ENCODE assay signal across 8 mouse cellular contexts in genomic region chr15:31536051-31536737, GRCm38 (mm10). TPM values are rescaled to one million over a fixed set of nuclear protein-coding genes. Genes with fewer than 3 reads are reported as not detected.
DNase-seq lines count a peak whose midpoint lies in the region; ATAC-seq and TF ChIP-seq lines count a peak whose summit lies in the region.
"Had no signal": no experiment of that assay in that cellular context is flagged by ENCODE, and none has a peak within 500 bp of the region (broad histone marks: within the 10 kb centered on the region; RNA-seq: fewer than 3 reads in every experiment).

No protein-coding gene starts in this region.

- no peak overlapping the region for H3K4me3 ChIP-seq in midbrain, embryonic 11.5 days (ENCODE audit: low read depth, low read length)
- H3K4me3 ChIP-seq: limb, embryonic 13.5 days had no signal

- POLR2A ChIA-PET in Patski (lab: Charles Lee): no interaction called here

- H3K9ac ChIP-seq in midbrain, embryonic 11.5 days (ENCODE audit: low read length): no peak overlapping the region
- H3K9ac ChIP-seq: limb, embryonic 13.5 days had no signal

- no peak for TF ChIP-seq CTCF in Patski (IDR thresholded peaks at IDR 0.05)

- H3K9me3 ChIP-seq in midbrain, embryonic 11.5 days (ENCODE audit: control insufficient read depth, low read length): no peaks in the 10 kb centered on the region

- CTCF ChIA-PET in Patski (lab: Charles Lee): no interaction called here

- 6% methylated on average over 7 of the region's 7 CpGs for WGBS in midbrain, embryonic 11.5 days

- peaks cover 13% of the 10 kb centered on the region for H3K4me1 ChIP-seq in midbrain, embryonic 11.5 days (ENCODE audit: control insufficient read depth, insufficient read depth, low read length)

- in situ Hi-C loops in Patski (cut with MboI; ENCODE audit: low pct_unique_long_range_greater_than_20kb): no loop called here

- no peaks in the 10 kb centered on the region for H3K27me3 ChIP-seq in Patski
- H3K27me3 ChIP-seq in midbrain, embryonic 11.5 days (ENCODE audit: control insufficient read depth, insufficient read depth, low read length): no peaks in the 10 kb centered on the region
- H3K27me3 ChIP-seq: limb, embryonic 13.5 days had no signal

- no peak for DNase-seq in Patski (ENCODE audit: low read depth, low spot score)
- peak; percentile 66 for DNase-seq in embryo, embryonic 9.5 days (ENCODE audit: extremely low spot score)
- peak; percentile 70 for DNase-seq in layer of hippocampus, adult 11-12 months (ENCODE audit: low spot score)
- DNase-seq in midbrain, embryonic 11.5 days (ENCODE audit: low spot score, missing footprints): peak; percentile 93
- no peak for DNase-seq in ovary, adult 18-20 months (ENCODE audit: low spot score)
- DNase-seq in urinary bladder, postnatal 25 days (ENCODE audit: low spot score): no peak
- DNase-seq in gastrocnemius, postnatal 4 days (ENCODE audit: low spot score in 2 of 2): no peak

- ATAC-seq in Patski: peak; percentile 61
- peak; percentile 86 for ATAC-seq in midbrain, embryonic 11.5 days (ENCODE audit: low FRiP score)

- no peaks in the 10 kb centered on the region for H3K36me3 ChIP-seq in midbrain, embryonic 11.5 days (ENCODE audit: control insufficient read depth, insufficient read depth, low read length)
- H3K36me3 ChIP-seq: limb, embryonic 13.5 days had no signal

- peak overlapping the region; percentile 3; the same call in 1 of the 2 replicates for H3K27ac ChIP-seq in midbrain, embryonic 11.5 days (ENCODE audit: low read depth, low read length)
- H3K27ac ChIP-seq: limb, embryonic 13.5 days had no signal

- peak overlapping the region; percentile 6; the same call in 1 of the 2 replicates for H3K4me2 ChIP-seq in midbrain, embryonic 11.5 days
- H3K4me2 ChIP-seq: limb, embryonic 13.5 days had no signal

RNA-seq across cellular contexts. Expression of gene March6, which starts 5.3 kb away (rescaled TPM):
- polyA plus RNA-seq in Patski (2021): 61.0 TPM
- polyA plus RNA-seq in midbrain, embryonic 11.5 days (2014; fragmentation: Nextera tagmentation; extraction: Ambion mirVana): 53.9 and 55.9 TPM in 2 replicates
- total RNA-seq in gastrocnemius, postnatal 4 days (2021): 10 to 100 TPM; 57.8 to 61.0 TPM

RNA-seq across cellular contexts. Expression of gene Cmbl, which starts 29.0 kb away (rescaled TPM):
- polyA plus RNA-seq in Patski (2021): 0.51 TPM
- polyA plus RNA-seq in midbrain, embryonic 11.5 days (2014; fragmentation: Nextera tagmentation; extraction: Ambion mirVana): 1.5 and 1.6 TPM in 2 replicates
- total RNA-seq in gastrocnemius, postnatal 4 days (2021): 10 to 100 TPM; 52.5 to 63.7 TPM

Comparison
In these comparisons a context has a peak if more than half of its experiments do, and no peak if none do; other contexts are left out.
1. DNase-seq: peak in embryo, embryonic 9.5 days (single experiment), layer of hippocampus, adult 11-12 months (single experiment) and midbrain, embryonic 11.5 days (single experiment); none in Patski (single experiment), ovary, adult 18-20 months (single experiment), urinary bladder, postnatal 25 days (single experiment) and gastrocnemius, postnatal 4 days (0 of 2).